Mouse (Mus musculus): ENCODE results near the gene Ccdc110. TPM values are rescaled to one million over a fixed set of nuclear protein-coding genes. Genes with fewer than 3 reads are reported as not detected.

Ccdc110 gene
- total and polyA plus RNA-seq, 3 experiments: not detected

GRCm38 (mm10) chr8:45990631-45991310, 56.4 kb downstream of the Ccdc110 start:
- DNase-seq (ENCODE audit: low spot score) (no peak), ATAC-seq (ENCODE audit: extremely low read depth, insufficient number of reproducible peaks, low FRiP score, poor library complexity, severe bottlenecking) (no peak)
- TF ChIP-seq TAL1 (conservative IDR thresholded peaks at IDR 0.05; ENCODE audit: low read depth, low read length) (no peak), GATA2 (IDR thresholded peaks at IDR 0.05; ENCODE audit: borderline replicate concordance, low read depth, low read length) (no peak)
- peaks cover 8% of the 10 kb centered on the region; the same call in 1 of the 2 replicates for H3K4me1 ChIP-seq (ENCODE audit: insufficient read depth, low read depth, low read length)
- no peak overlapping the region for H3K4me3 ChIP-seq (ENCODE audit: low read depth, low read length)
- peaks cover 72% of the 10 kb centered on the region for H3K36me3 ChIP-seq (replicated peaks)
- no peaks in the 10 kb centered on the region for H3K9me3 ChIP-seq (replicated peaks)
- no peaks in the 10 kb centered on the region for H3K27me3 ChIP-seq (ENCODE audit: insufficient read depth, low read length)

Other genes starting within 250 kb of the Ccdc110 start
- not detected in 2 replicates for gene Pdlim3, start 49.2 kb upstream of the Ccdc110 start, total RNA-seq (2014; fragmentation: Nextera tagmentation)
- 0.27 TPM in 1 of 2 replicates, not detected in the other for gene Pdlim3, start 49.2 kb upstream of the Ccdc110 start, total RNA-seq (2017)
- gene Pdlim3, start 49.2 kb upstream of the Ccdc110 start, polyA plus RNA-seq (2012): not detected in 2 replicates
- gene 1700029J07Rik, start 40.6 kb downstream of the Ccdc110 start, total RNA-seq (2014; fragmentation: Nextera tagmentation): 0.68 and 2.2 TPM in 2 replicates
- gene 1700029J07Rik, start 40.6 kb downstream of the Ccdc110 start, total RNA-seq (2017): 0.76 and 1.6 TPM in 2 replicates
- 0.01 TPM in 1 of 2 replicates, not detected in the other for gene 1700029J07Rik, start 40.6 kb downstream of the Ccdc110 start, polyA plus RNA-seq (2012)
- gene Ufsp2, start 40.9 kb downstream of the Ccdc110 start, total RNA-seq (2014; fragmentation: Nextera tagmentation): 82.8 and 86.8 TPM in 2 replicates
- gene Ufsp2, start 40.9 kb downstream of the Ccdc110 start, total RNA-seq (2017): 109 and 131 TPM in 2 replicates
- 2.6 and 3.1 TPM in 2 replicates for gene Ufsp2, start 40.9 kb downstream of the Ccdc110 start, polyA plus RNA-seq (2012)
- 1.4 TPM in 1 of 2 replicates, not detected in the other for gene Lrp2bp, start 64.7 kb downstream of the Ccdc110 start, total RNA-seq (2014; fragmentation: Nextera tagmentation)
- gene Lrp2bp, start 64.7 kb downstream of the Ccdc110 start, total RNA-seq (2017): 0.12 and 0.55 TPM in 2 replicates
- 0.03 TPM in 1 of 2 replicates, not detected in the other for gene Lrp2bp, start 64.7 kb downstream of the Ccdc110 start, polyA plus RNA-seq (2012)
- gene Ankrd37, start 71.1 kb downstream of the Ccdc110 start, total RNA-seq (2014; fragmentation: Nextera tagmentation): 39.4 and 49.1 TPM in 2 replicates
- gene Ankrd37, start 71.1 kb downstream of the Ccdc110 start, total RNA-seq (2017): 90.4 and 110 TPM in 2 replicates
- gene Ankrd37, start 71.1 kb downstream of the Ccdc110 start, polyA plus RNA-seq (2012): 11.9 and 15.2 TPM in 2 replicates
- gene Cfap97, start 217.2 kb downstream of the Ccdc110 start, total RNA-seq (2014; fragmentation: Nextera tagmentation): 59.3 and 69.4 TPM in 2 replicates
- gene Cfap97, start 217.2 kb downstream of the Ccdc110 start, total RNA-seq (2017): 27.4 and 31.8 TPM in 2 replicates
- gene Cfap97, start 217.2 kb downstream of the Ccdc110 start, polyA plus RNA-seq (2012): 1.4 and 2.0 TPM in 2 replicates
- 16.9 and 17.4 TPM in 2 replicates for gene Snx25, start 217.5 kb downstream of the Ccdc110 start, total RNA-seq (2014; fragmentation: Nextera tagmentation)
- 34.1 and 38.8 TPM in 2 replicates for gene Snx25, start 217.5 kb downstream of the Ccdc110 start, total RNA-seq (2017)
- 10.5 and 13.3 TPM in 2 replicates for gene Snx25, start 217.5 kb downstream of the Ccdc110 start, polyA plus RNA-seq (2012)